Mouse (Mus musculus): ENCODE data around the gene Vps25.
A peak's percentile ranks its signal among the peaks of the same experiment; 100 is the strongest.

Vps25 gene

GRCm38 (mm10) chr11:101275309-101275708 lies 21.8 kb downstream of the Vps25 start:
- DNase-seq (ENCODE audit: low read depth, low spot score), result no peak

DNA sequence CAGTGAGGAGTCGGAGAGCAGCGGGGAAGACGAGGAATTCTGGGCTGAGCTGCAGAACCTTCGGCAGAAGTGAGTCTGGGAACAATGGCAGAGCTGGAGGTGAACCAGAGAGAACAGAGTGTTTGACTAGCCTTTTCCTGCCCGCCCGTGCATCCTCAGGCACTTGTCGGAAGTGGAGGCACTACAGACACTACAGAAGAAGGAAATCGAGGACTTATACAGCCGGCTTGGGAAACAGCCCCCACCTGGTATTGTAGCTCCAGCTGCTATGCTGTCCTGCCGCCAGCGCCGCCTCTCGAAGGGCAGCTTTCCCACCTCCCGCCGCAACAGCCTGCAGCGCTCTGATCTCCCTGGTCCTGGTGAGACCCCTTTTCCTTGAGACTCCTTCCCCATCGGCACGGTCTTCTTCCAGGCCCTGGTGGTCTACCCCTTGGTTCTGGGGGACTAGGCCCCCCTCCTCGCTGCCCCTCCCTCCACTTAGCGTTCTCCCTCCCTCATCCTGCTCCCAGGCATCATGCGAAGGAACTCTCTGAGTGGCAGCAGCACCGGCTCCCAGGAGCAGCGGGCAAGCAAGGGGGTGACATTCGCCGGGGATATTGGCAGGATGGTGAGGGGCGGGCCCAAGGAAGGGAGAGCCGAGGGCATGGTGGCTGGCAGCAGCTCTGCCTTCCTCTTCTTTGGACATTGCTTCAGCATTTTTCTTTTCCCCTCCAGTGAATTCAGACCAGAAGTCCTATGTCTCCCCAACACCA lies 23.0 kb downstream of the Vps25 start:
- DNase-seq (ENCODE audit: low read depth, low spot score), result no peak

DNA sequence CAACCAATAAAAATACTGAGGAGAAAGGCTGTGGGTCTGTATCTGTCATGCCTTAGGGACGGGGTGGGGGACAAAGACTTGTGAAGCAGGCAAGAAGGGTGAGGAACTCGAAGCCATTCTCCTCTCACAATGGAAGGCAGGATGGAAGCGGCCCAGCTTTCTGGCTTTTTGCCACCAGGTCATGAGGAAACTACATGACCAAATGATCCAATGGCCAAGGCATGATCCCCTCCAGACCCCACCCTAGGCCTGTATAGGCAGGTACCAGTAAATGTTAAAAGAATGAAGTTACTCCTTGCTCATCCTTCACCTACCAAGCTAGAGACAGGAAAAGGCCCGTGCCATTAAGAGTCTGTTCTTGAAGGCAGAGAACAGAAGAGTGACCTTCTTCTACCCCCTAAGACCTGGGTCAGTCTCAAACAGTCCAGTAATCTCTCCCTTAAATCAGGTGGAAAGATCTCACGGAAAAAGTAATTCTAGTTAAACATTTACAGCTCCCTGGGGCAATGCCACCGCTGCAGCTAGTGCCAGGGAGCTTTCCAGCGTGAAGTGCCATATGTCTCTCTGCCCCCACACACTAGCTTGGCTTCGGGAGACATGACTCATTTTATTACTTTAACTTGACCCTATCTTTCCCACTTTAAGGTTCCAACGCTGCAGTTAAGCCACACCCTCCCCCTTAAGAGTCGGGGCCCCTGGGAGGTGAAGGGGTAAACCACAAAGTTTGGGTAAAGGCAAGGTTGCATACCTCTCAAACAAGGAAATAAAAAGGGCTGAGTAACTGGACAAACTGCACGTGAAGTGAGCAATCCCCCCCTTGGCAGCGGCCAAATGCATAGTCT lies 24.1 kb downstream of the Vps25 start:
- DNase-seq (ENCODE audit: low read depth, low spot score), result peak; percentile 70

- peak; percentile 98 for DNase-seq (ENCODE audit: low read depth, low spot score)
These were observed 25.0 kb downstream of the Vps25 start, which contains the start of the genes Cntd1 and Coa3 for GRCm38 (mm10) chr11:101278223-101279192. TSS of gene Cntd1 (plus strand) at chr11:101279012. TSS of gene Coa3 (minus strand) at chr11:101279114.

DNA sequence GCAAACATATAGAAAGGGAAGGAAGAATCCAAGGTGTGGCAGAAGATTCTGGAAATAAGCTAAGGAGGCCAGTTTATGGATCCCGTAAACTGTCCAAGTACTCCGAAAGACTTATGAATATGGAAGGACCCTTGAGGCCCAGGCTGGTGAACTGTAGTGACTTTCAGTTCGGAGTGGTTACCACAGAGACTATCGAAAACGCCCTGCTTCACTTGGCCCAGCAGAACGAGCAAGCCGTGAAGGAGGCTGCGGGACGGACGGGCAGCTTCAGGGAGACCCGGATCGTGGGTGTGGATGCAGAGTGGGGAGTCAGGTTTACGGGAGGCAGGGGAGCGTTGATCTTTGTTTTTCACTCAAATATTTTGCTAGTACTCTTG lies 25.7 kb downstream of the Vps25 start:
- DNase-seq (ENCODE audit: low read depth, low spot score), result no peak

GRCm38 (mm10) chr11:101280837-101281236 lies 27.3 kb downstream of the Vps25 start:
- DNase-seq (ENCODE audit: low read depth, low spot score), result no peak

- DNase-seq (ENCODE audit: low read depth, low spot score), result no peak
These were observed 29.4 kb downstream of the Vps25 start for GRCm38 (mm10) chr11:101282896-101283295.

- no peak for DNase-seq (ENCODE audit: low read depth, low spot score)
These were observed 30.3 kb downstream of the Vps25 start for GRCm38 (mm10) chr11:101283805-101284204.

DNA sequence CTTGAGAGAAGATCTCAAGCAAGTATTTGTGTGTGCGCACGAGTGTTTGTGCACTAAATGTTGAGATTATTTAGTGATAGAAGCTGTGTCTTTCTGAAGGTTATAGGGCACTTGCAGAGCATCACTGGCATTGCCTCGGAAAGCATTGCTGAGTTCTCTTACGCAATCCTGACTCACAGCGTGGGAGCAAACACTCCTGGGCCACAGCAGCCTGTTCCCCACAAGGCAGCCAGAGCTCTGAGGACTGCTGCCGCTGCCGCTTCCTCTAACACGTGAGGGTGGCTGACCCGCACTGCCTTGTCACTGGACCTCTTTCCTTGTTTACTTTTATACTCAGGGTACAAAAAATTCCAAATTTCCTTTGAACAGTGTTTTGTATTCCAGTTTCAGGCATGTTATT lies 33.8 kb downstream of the Vps25 start:
- peak; percentile 70 for DNase-seq (ENCODE audit: low read depth, low spot score)

DNA sequence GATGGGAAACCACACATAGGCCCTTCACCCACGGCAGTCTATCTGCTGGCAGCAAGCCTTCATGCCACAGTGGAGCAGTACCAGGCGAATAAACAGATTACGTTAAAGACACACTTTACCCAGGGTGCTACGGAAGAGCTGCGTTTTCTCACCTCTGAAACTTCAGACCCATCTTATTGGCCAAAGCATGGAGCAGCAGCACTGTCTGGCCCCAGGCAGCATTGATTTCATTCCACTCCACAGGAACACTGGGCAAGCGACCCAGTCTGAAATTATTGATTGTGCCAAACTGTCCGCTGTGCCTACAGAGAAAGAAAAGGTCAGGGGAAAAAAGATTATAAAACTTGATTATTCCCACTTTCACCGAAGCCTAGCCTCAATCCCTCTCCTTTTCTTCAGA lies 37.7 kb downstream of the Vps25 start:
- no peak for DNase-seq (ENCODE audit: low read depth, low spot score)

DNA sequence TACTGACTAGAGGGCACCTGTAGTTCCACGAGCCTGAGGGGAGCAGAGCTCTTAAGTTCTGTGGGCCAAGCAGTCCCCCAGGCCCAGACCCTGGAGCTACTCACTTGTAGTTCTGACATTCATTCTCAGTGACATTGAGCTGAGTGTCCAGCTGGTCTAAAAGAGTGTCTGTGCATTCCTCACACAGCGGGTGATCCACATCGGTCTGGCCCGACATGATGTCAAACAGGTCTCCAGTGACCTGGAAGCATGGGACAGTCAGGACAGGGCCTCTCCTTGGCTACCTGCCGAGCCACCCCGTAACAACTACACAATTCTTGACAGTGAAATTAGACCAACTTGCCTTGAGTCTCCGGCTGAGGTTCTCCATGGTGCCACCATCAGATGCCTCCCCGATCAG lies 41.7 kb downstream of the Vps25 start:
- DNase-seq (ENCODE audit: low read depth, low spot score), result no peak

- DNase-seq (ENCODE audit: low read depth, low spot score), result no peak
These were observed 47.4 kb downstream of the Vps25 start for GRCm38 (mm10) chr11:101300881-101301280.

GRCm38 (mm10) chr11:101301299-101302003 lies 47.9 kb downstream of the Vps25 start:
- no peak for DNase-seq (ENCODE audit: low read depth, low spot score)

DNA sequence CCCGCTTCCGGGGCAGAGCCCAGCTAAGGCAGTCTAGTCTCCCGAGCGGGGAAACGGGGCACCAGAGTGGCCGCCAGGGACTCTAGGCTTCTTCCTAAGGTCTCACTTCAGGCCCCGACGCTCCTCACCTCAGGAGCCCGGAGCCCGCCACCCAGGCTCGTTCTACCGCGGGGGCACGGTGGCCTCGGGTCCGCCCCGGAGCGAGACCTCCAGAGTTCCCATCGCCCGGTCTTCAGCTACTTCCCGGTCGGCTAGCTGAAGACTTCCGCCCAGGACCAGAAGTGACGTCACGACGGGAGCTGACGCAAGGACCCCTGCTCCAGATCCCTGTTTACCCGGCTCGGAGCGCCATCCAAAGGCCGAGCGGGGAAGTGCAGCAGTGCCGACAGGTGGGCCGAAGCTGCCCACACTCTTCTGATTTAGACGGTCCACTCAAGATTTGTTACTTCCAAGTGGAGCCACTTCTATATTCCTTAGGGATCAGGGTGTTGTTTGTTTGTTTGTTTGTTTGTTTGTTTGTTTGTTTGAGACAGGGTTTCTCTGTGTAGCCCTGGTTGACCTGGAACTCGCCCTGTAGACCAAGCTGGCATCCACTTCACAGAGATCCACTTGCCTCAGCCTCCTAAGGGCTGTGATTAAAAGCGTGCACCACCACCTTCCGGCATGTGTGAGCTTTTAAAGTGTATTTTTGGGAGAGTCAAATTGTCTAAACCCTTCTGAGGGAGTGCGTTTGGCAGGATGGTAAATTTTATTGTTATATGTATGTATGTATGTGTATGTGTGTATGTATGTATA lies 48.7 kb downstream of the Vps25 start, which contains the start of gene Becn1:
Gene Becn1 (minus strand): TSS at position 283 of the 795 bp plus-strand sequence.
- peak; percentile 98 for DNase-seq (ENCODE audit: low read depth, low spot score)

DNA sequence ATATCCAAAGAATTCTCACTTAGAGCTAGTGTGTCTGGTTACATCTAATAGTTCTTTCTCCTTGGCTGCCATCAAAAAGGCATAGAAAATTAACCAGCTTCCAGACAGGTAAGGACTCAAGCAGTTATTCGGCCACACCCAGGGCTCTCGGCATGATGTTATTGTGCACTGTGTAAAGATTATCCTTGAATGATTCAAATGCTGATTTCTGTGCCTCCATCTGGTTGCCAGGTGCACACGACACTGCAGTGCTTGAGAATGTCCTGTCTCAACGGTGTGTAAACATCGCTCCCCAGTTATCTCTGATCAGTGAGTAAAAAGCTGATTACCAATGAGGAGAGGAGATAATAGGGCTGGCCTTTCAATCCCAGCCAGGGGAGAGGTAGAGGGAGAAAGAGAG lies 54.2 kb downstream of the Vps25 start:
- no peak for DNase-seq (ENCODE audit: low read depth, low spot score)
